Mouse (Mus musculus) E14TG2a.4 (cell line): ENCODE data around the gene Abhd2.

Experiments used
- CTCF ChIP-seq: conservative IDR thresholded peaks from 2 replicates; pipeline ENCODE4 v1.5.1; 2014; ENCODE audit warnings: low read length
- NANOG ChIP-seq: IDR thresholded peaks from 2 replicates; pipeline ENCODE4 v1.6.1; 2014; ENCODE audit warnings: borderline replicate concordance, low read length, mixed read lengths

DNA sequence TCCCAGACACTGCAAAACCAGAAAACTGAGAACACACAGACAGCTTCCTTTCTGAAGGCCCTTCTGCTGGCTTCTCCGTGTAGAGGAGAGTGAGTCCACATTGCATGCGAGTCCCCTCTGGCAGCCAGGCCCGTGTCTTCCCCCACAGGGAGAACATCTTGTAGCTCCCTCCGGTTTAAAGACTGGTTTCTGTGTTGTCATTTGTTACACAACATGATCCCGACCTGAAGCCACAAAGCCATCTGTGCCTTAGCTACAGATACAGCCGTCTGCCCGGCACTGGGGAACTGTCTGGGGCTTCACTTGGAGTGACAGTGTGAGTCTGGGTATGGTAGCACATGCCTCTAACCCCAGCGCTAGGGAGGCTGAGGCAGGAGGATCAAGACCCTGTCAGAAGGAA lies 42.1 kb downstream of the Abhd2 start:
- TF ChIP-seq CTCF (no peak), NANOG (no peak)
